Mouse (Mus musculus): ENCODE data around the gene Rgs12.
A peak's percentile ranks its signal among the peaks of the same experiment; 100 is the strongest.

The Rgs12 gene

GRCm38 (mm10) chr5:34948861-34949760 is at the start of gene Rgs12:
TSS of gene Rgs12 (plus strand) at chr5:34949445.
- peak; percentile 85 for DNase-seq (ENCODE audit: low spot score)

DNA sequence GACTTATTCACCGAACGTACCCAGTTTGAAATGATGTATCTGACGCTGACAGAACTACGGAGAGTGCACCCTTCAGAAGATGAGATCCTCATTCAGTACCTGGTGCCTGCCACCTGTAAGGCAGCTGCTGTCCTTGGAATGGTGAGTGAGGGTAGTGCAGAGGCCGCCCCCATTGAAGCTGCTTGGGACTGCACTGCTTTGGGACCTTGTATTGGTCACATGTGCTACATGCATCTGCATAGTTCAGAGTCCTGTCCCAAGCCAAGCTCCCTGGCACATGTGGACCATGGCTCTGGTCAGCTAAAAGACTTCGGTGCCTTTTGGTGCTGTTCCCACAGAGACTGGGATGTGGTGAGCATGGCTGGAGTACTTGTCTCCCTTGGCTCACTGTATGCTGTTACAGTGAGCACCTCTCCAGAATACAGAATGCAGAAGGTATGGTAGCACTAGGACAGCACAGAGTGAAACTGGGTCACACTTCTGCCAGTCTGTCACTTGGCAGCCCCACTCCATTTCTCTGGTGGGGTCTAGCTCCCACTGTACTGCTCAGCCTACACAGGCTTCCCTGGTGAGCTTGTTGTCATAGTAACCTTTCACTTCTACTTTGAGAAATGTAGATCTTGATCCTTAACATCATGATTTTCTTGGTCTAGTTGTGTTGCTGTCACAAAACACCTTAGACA is 49.3 kb upstream of the Rgs12 start:
- no peak for DNase-seq (ENCODE audit: low spot score)

- DNase-seq (ENCODE audit: low spot score), result no peak
These were observed 46.9 kb upstream of the Rgs12 start for GRCm38 (mm10) chr5:34902371-34902770.

DNA sequence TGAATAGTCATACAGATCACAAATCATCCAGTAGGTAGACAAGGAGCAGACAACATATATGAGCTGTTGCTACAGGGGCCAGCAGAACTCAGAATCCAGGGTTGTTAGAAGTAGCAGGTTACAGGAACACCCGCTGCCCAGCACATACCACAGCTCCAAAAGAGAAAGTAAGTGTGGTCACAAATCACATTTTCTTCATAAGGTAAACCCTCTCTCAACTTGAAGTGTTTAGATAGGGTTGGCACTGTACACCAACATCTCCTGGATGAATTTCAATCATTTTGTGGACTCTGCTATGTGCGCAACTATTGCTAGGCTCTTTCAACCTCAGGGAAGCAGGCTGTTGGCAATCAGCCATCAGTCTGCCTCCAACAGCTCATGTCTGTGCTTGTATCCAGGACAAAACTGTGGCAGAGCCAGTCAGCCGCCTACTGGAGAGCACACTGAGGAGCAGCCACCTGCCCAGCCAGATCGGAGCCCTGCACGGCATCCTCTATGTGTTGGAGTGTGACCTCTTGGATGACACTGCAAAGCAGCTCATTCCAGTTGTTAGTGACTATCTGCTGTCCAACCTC is 46.3 kb upstream of the Rgs12 start:
- DNase-seq (ENCODE audit: low spot score), result peak; percentile 59

- no peak for DNase-seq (ENCODE audit: low spot score)
These were observed 44.8 kb upstream of the Rgs12 start for GRCm38 (mm10) chr5:34904412-34904811.

DNA sequence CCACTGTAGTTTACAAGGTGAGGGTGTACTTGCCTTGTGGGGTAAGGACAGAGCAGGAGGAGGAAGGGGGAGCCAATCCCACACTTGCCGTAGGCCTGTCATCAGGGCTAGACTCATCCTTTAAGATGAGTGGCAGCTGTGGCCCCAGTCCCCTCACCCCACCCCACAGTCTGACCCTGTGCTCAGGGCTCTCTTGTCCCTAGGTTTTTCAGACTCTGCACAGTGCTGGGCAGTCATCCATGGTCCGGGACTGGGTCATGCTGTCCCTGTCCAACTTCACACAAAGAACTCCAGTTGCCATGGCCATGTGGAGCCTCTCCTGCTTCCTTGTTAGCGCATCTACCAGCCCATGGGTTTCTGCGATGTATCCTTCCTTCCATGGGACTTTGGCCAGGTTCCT is 42.0 kb upstream of the Rgs12 start:
- no peak for DNase-seq (ENCODE audit: low spot score)

DNA sequence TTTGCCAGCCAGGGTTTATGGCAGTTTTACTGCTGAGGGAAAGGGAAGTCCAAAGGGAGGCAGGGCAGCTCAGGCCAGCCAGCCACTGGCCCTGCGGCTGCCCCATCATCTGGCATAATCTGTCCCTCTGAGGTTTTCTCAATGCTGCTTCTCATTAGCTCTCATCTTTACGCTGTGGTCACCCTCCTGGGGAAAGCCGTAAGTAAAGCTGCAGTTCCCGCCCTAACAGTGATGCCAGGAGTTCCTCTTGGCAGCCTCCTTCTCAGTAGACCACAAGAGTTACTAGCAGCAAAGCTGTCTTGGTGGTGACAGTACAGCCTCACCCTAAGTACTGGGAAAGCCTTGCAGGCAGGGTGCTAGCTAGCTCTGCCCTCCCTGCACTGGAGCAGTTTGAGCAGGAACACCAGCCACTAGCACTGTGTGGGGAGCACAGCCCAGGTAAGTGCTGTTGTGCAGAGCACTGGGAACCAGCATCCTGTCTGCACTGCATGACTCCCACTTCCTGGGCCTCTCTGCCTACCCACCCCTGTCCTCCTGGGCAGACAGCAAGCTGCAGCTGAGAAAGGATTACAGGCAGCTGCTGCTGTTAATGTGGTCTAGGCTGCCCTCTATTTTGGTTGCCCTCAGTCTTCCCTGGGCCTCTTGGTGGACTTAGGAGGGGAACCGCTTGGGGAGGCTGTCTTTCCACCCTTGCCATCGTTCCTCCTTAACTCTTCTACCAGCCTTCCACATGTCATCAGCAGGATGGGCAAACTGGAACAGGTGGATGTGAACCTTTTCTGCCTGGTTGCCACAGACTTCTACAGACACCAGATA is 41.1 kb upstream of the Rgs12 start, which contains the start of gene Msantd1:
Gene Msantd1 (plus strand): TSS at position 103 of the 816 bp plus-strand sequence.
- no peak for DNase-seq (ENCODE audit: low spot score)

- DNase-seq (ENCODE audit: low spot score), result no peak
These were observed 40.3 kb upstream of the Rgs12 start for GRCm38 (mm10) chr5:34908726-34909633.

- DNase-seq (ENCODE audit: low spot score), result no peak
These were observed 39.4 kb upstream of the Rgs12 start for GRCm38 (mm10) chr5:34909634-34910503.

DNA sequence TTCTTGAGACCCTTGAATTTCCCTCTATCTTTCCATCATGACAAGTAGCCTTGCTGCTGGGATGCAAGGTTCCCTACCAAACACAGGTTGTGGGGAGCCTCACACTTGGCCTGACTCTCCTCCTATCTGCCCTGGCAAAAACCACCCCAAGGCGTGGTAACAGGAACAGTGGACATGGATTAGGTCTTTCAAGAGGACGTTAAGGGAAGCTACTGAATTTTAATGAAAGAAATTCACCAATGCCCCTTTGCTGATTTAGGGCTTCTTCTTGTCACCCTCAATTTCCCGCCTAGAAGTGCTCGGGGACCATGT is 38.8 kb upstream of the Rgs12 start:
- DNase-seq (ENCODE audit: low spot score), result no peak

DNA sequence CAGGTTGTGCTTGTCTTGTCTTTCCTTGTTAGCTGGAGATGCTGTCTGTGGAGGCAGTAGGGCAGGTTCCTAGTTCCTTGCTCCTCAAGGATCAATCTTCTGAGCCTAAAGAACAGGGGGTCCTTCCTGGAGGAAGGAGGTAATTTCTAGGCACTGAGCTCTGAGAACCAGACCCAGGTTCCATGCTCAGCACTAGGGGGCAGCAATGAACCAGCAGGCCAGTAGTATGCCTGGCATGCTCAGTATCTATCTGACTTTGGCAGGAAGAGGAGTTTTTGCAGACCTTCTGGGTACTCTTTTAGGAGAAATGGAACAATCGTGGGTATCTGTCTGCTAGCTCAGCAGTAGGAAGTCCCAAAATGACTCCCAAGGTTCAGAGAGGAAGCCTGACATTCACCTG is 33.4 kb upstream of the Rgs12 start:
- peak; percentile 88 for DNase-seq (ENCODE audit: low spot score)

- DNase-seq (ENCODE audit: low spot score), result no peak
These were observed 32.0 kb upstream of the Rgs12 start for GRCm38 (mm10) chr5:34917234-34917655.

GRCm38 (mm10) chr5:34918785-34919184 is 30.5 kb upstream of the Rgs12 start:
- no peak for DNase-seq (ENCODE audit: low spot score)

GRCm38 (mm10) chr5:34922531-34922930 is 26.7 kb upstream of the Rgs12 start:
- peak; percentile 94 for DNase-seq (ENCODE audit: low spot score)

GRCm38 (mm10) chr5:34923920-34924319 is 25.3 kb upstream of the Rgs12 start:
- no peak for DNase-seq (ENCODE audit: low spot score)

DNA sequence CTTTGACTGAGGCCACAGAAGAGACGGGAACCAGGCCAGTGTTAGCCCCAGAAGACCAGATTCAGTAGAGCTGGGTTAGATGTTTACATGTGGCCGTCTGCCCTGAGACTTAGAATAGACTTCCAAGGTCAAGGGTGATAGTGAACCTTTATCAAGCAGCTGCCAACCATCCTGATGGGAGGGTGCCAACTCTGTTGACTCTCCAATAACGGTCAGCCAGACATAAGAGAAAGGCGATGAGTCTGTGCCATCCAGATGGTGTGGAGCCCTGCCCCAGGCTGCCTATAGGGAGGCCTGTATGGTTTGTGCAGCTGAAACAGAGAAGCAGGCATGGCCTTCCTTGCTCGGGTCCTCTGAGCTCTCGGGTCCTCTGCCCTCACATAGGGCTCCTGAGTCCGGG is 24.7 kb upstream of the Rgs12 start:
- peak; percentile 48 for DNase-seq (ENCODE audit: low spot score)

DNA sequence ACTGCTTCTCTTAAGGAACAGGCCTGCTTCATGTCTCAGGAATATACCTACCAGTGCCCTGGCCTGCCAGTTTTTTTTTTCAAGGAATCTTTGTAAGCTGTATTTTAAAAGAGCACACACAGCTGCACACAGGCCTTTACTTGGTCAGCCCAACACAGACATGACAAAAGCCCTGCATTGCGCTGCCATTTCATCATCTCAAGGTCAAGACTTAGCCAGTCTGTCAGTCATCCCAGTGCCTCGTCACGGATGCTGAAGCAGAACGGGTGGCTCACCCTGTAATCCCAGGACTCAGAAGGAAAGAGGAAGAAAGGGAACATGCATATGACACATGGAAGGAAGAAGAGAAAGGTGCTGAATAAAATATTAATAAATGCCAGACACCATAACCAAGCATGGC is 21.6 kb upstream of the Rgs12 start:
- no peak for DNase-seq (ENCODE audit: low spot score)

DNA sequence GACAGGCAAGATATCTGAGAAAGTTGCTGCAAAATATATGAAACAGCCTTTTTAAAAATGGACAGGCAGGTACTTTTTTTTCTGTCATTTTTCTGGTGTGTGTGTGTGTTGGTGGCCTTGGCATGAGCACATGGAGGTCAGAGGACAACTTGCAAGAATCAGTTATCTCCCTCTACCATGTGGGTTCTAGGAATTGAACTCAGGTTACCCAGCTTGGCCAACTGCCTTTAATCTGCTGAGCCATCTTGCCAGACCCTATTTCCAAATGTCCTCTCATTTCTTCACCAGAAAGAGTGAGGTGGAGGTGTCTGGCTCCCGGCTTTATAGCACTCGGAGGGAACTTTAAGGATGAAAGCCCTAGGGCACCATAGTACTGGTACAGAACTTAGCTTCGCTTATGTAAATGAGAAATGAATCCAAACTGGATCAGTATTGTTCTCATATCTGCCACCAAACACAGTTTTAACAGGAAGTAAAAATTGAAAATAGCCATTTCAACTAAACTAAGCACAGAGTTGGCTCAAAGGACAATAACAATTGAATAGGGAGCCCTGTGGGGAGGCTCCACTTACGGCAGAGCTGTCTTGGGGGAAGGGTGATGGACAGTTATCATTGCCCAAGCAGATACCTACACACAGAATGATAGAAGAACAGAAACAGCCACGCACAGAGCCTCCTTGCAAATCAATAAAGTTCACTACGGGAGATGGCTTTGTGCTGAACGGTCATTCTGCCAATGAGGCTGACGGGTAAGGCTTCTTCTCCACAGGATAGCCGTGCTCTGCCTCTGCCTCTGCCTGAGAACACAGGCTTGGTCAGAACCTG is 18.9 kb upstream of the Rgs12 start:
- peak; percentile 52 for DNase-seq (ENCODE audit: low spot score)

GRCm38 (mm10) chr5:34931091-34931490 is 18.2 kb upstream of the Rgs12 start:
- DNase-seq (ENCODE audit: low spot score), result no peak

All from adipocyte (in vitro differentiated cells).